Mouse (Mus musculus) embryonic facial prominence, embryonic 15.5 days (tissue): ENCODE data around the gene Exoc6b. TPM values are rescaled to one million over a fixed set of nuclear protein-coding genes. Genes with fewer than 3 reads are reported as not detected.

Source experiments
- ATAC-seq: fragments of 200-750 bp; cut with Nextera tagmentation; 2 replicates; pipeline ENCODE4 v1.8.0; 2017; ENCODE audit warnings: low read depth, moderate TSS enrichment; ENCODE audit not compliant: insufficient number of reproducible peaks, low FRiP score, low TSS enrichment
- H3K27ac ChIP-seq: fragments of 300-500 bp; sonication (generic); replicated peaks from 2 replicates; pipeline ENCODE4 v1.5.1; 2015; ENCODE audit warnings: mild to moderate bottlenecking, inconsistent platforms
- H3K27me3 ChIP-seq: fragments of 300-500 bp; sonication (generic); 2 replicates; pipeline ENCODE4 v1.6.1; 2015; ENCODE audit warnings: inconsistent platforms
- H3K36me3 ChIP-seq: fragments of 300-500 bp; sonication (generic); 2 replicates; pipeline ENCODE4 v1.6.1; 2015; ENCODE audit warnings: mild to moderate bottlenecking, inconsistent platforms
- H3K4me1 ChIP-seq: fragments of 300-500 bp; sonication (generic); 2 replicates; pipeline ENCODE4 v1.6.1; 2015; ENCODE audit warnings: inconsistent platforms
- H3K4me2 ChIP-seq: fragments of 300-500 bp; sonication (generic); replicated peaks from 2 replicates; pipeline ENCODE4 v1.6.1; 2015; ENCODE audit warnings: mild to moderate bottlenecking, inconsistent platforms
- H3K4me3 ChIP-seq: fragments of 300-500 bp; sonication (generic); replicated peaks from 2 replicates; pipeline ENCODE4 v1.5.1; 2015; ENCODE audit warnings: mild to moderate bottlenecking, inconsistent platforms
- H3K9ac ChIP-seq: fragments of 300-500 bp; sonication (generic); 2 replicates; pipeline ENCODE4 v1.6.1; 2015; ENCODE audit warnings: inconsistent platforms
- H3K9me3 ChIP-seq: fragments of 300-500 bp; sonication (generic); replicated peaks from 2 replicates; pipeline ENCODE4 v1.6.1; 2016; ENCODE audit warnings: inconsistent platforms
- WGBS: fragments of 180-500 bp; shearing (Covaris S2); methylation state at CpG from one replicate; pipeline ENCODE4 v1.1.7; 2015; 5-methylcytosine and 5-hydroxymethylcytosine counted together
- polyA plus RNA-seq: library from polyadenylated mRNA; unstranded; fragments of >200 nt; fragmentation: Nextera tagmentation; extraction: Ambion mirVana; gene quantifications from 2 replicates; pipeline ENCODE4 v1.2.1, GENCODE M21; 2015

Exoc6b gene
- polyA plus RNA-seq, 1 experiment from 2014 or later: 36.5 TPM

- H3K9me3 ChIP-seq: no peaks in the 10 kb centered on the region
- no peaks in the 10 kb centered on the region for H3K27me3 ChIP-seq
- 24% methylated on average over 1 of the region's 1 CpGs for WGBS
- no peak overlapping the region for H3K4me3 ChIP-seq
- H3K4me1 ChIP-seq: peaks cover 15% of the 10 kb centered on the region
- ATAC-seq: no peak; the same call in 1 of the 2 replicates
- H3K27ac ChIP-seq: peak overlapping the region; percentile 39; the same call in 1 of the 2 replicates
- no peak overlapping the region for H3K4me2 ChIP-seq
- no peaks in the 10 kb centered on the region for H3K36me3 ChIP-seq
- no peak overlapping the region for H3K9ac ChIP-seq
Observed at GRCm38 (mm10) chr6:84657091-84657490, 412.2 kb downstream of the Exoc6b start.

GRCm38 (mm10) chr6:84656680-84657079 is 412.6 kb downstream of the Exoc6b start:
- no peaks in the 10 kb centered on the region for H3K9me3 ChIP-seq
- H3K36me3 ChIP-seq: no peaks in the 10 kb centered on the region
- no peak overlapping the region for H3K4me3 ChIP-seq
- no peak overlapping the region for H3K9ac ChIP-seq
- H3K4me2 ChIP-seq: no peak overlapping the region
- WGBS: 12% methylated on average over 2 of the region's 2 CpGs
- no peak overlapping the region for H3K27ac ChIP-seq
- peaks cover 15% of the 10 kb centered on the region for H3K4me1 ChIP-seq
- H3K27me3 ChIP-seq: no peaks in the 10 kb centered on the region
- 0 out of 2 replicates have a peak, but pooled peaks have one; percentile 24 for ATAC-seq

- no peaks in the 10 kb centered on the region for H3K27me3 ChIP-seq
- H3K4me1 ChIP-seq: peaks cover 9% of the 10 kb centered on the region; the same call in 1 of the 2 replicates
- WGBS: 67% methylated on average over 3 of the region's 3 CpGs
- H3K27ac ChIP-seq: no peak overlapping the region
- no peak overlapping the region for H3K9ac ChIP-seq
- no peaks in the 10 kb centered on the region for H3K36me3 ChIP-seq
- ATAC-seq: no peak
- no peak overlapping the region for H3K4me3 ChIP-seq
- H3K4me2 ChIP-seq: no peak overlapping the region
- no peaks in the 10 kb centered on the region for H3K9me3 ChIP-seq
Observed at GRCm38 (mm10) chr6:84651902-84652301, 417.4 kb downstream of the Exoc6b start.

- ATAC-seq: no peak
- Histone ChIP-seq H3K36me3 (no peaks in the 10 kb centered on the region), H3K27ac (no peak overlapping the region), H3K9me3 (no peaks in the 10 kb centered on the region), H3K4me2 (no peak overlapping the region), H3K9ac (no peak overlapping the region), H3K4me3 (no peak overlapping the region), H3K4me1 (no peaks in the 10 kb centered on the region), H3K27me3 (no peaks in the 10 kb centered on the region)
- WGBS: 74% methylated on average over 4 of the region's 4 CpGs
Observed at GRCm38 (mm10) chr6:84647197-84647596, 422.1 kb downstream of the Exoc6b start.

- no peak overlapping the region for H3K4me3 ChIP-seq
- 64% methylated on average over 2 of the region's 2 CpGs for WGBS
- ATAC-seq: no peak
Observed at GRCm38 (mm10) chr6:84646696-84647095, 422.6 kb downstream of the Exoc6b start.

GRCm38 (mm10) chr6:84641062-84641431 is 428.3 kb downstream of the Exoc6b start:
- whole genome bisulfite sequencing: 79% methylated on average over 4 of the region's 4 CpGs
- H3K27me3 ChIP-seq: no peaks in the 10 kb centered on the region

More at GRCm38 (mm10) chr6:84646696-84647095, 422.6 kb downstream of the Exoc6b start:
- Histone ChIP-seq H3K27me3 (no peaks in the 10 kb centered on the region), H3K4me2 (no peak overlapping the region), H3K4me1 (no peaks in the 10 kb centered on the region), H3K27ac (no peak overlapping the region), H3K9me3 (no peaks in the 10 kb centered on the region), H3K9ac (no peak overlapping the region), H3K36me3 (no peaks in the 10 kb centered on the region)

GRCm38 (mm10) chr6:84640324-84641061 is 428.8 kb downstream of the Exoc6b start:
- no peak overlapping the region for H3K27ac ChIP-seq
- no peaks in the 10 kb centered on the region for H3K9me3 ChIP-seq
- ATAC-seq: no peak
- no peak overlapping the region for H3K4me3 ChIP-seq
- H3K4me1 ChIP-seq: no peaks in the 10 kb centered on the region
- no peak overlapping the region for H3K4me2 ChIP-seq
- no peaks in the 10 kb centered on the region for H3K27me3 ChIP-seq
- 56% methylated on average over 9 of the region's 9 CpGs for WGBS
- H3K36me3 ChIP-seq: no peaks in the 10 kb centered on the region
- no peak overlapping the region for H3K9ac ChIP-seq

More at GRCm38 (mm10) chr6:84641062-84641431, 428.3 kb downstream of the Exoc6b start:
- no peak overlapping the region for H3K4me2 ChIP-seq
- no peak overlapping the region for H3K4me3 ChIP-seq
- no peak for ATAC-seq
- H3K27ac ChIP-seq: no peak overlapping the region
- H3K9ac ChIP-seq: no peak overlapping the region
- H3K4me1 ChIP-seq: no peaks in the 10 kb centered on the region
- H3K36me3 ChIP-seq: no peaks in the 10 kb centered on the region
- no peaks in the 10 kb centered on the region for H3K9me3 ChIP-seq

- ATAC-seq: no peak
- Histone ChIP-seq H3K4me3 (no peak overlapping the region), H3K27me3 (no peaks in the 10 kb centered on the region), H3K4me2 (no peak overlapping the region), H3K4me1 (no peaks in the 10 kb centered on the region), H3K9me3 (no peaks in the 10 kb centered on the region), H3K9ac (no peak overlapping the region), H3K27ac (no peak overlapping the region), H3K36me3 (no peaks in the 10 kb centered on the region)
Observed at GRCm38 (mm10) chr6:84638206-84638605, 431.1 kb downstream of the Exoc6b start.

- 87% methylated on average over 2 of the region's 2 CpGs for WGBS
- no peak overlapping the region for H3K4me3 ChIP-seq
- no peak overlapping the region for H3K9ac ChIP-seq
- H3K4me2 ChIP-seq: no peak overlapping the region
- H3K27me3 ChIP-seq: no peaks in the 10 kb centered on the region
- no peak for ATAC-seq
- H3K9me3 ChIP-seq: no peaks in the 10 kb centered on the region
- H3K27ac ChIP-seq: no peak overlapping the region
- H3K4me1 ChIP-seq: no peaks in the 10 kb centered on the region
- no peaks in the 10 kb centered on the region for H3K36me3 ChIP-seq
Observed at GRCm38 (mm10) chr6:84631588-84631987, 437.7 kb downstream of the Exoc6b start.

GRCm38 (mm10) chr6:84630276-84630675 is 439.0 kb downstream of the Exoc6b start:
- WGBS: 26% methylated on average over 1 of the region's 1 CpGs
- no peaks in the 10 kb centered on the region for H3K36me3 ChIP-seq
- no peak overlapping the region for H3K27ac ChIP-seq
- no peaks in the 10 kb centered on the region for H3K9me3 ChIP-seq
- no peak overlapping the region for H3K4me3 ChIP-seq
- ATAC-seq: no peak
- no peak overlapping the region for H3K4me2 ChIP-seq
- H3K27me3 ChIP-seq: no peaks in the 10 kb centered on the region
- H3K4me1 ChIP-seq: no peaks in the 10 kb centered on the region
- no peak overlapping the region for H3K9ac ChIP-seq

GRCm38 (mm10) chr6:84628831-84629230 is 440.5 kb downstream of the Exoc6b start:
- H3K4me1 ChIP-seq: no peaks in the 10 kb centered on the region
- 90% methylated on average over 5 of the region's 5 CpGs for WGBS
- ATAC-seq: no peak
- H3K9ac ChIP-seq: no peak overlapping the region
- H3K4me3 ChIP-seq: no peak overlapping the region
- H3K4me2 ChIP-seq: no peak overlapping the region
- no peak overlapping the region for H3K27ac ChIP-seq
- no peaks in the 10 kb centered on the region; the same call in 1 of the 2 replicates for H3K36me3 ChIP-seq
- H3K9me3 ChIP-seq: no peaks in the 10 kb centered on the region
- no peaks in the 10 kb centered on the region for H3K27me3 ChIP-seq

- ATAC-seq: no peak
- H3K4me2 ChIP-seq: no peak overlapping the region
- H3K9me3 ChIP-seq: no peaks in the 10 kb centered on the region
- H3K27me3 ChIP-seq: no peaks in the 10 kb centered on the region
- no peak overlapping the region for H3K27ac ChIP-seq
- 75% methylated on average over 2 of the region's 2 CpGs for WGBS
- no peak overlapping the region for H3K9ac ChIP-seq
- no peaks in the 10 kb centered on the region; the same call in 1 of the 2 replicates for H3K36me3 ChIP-seq
- H3K4me3 ChIP-seq: no peak overlapping the region
- H3K4me1 ChIP-seq: no peaks in the 10 kb centered on the region
Observed at GRCm38 (mm10) chr6:84626398-84626797, 442.9 kb downstream of the Exoc6b start.
